ENCODE assay signal across 14 mouse cellular contexts in genomic region chr9:37367301-37368080, GRCm38 (mm10). TPM values are rescaled to one million over a fixed set of nuclear protein-coding genes. Genes with fewer than 3 reads are reported as not detected.
DNase-seq lines count a peak whose midpoint lies in the region; ATAC-seq and TF ChIP-seq lines count a peak whose summit lies in the region.
"Had no signal": no experiment of that assay in that cellular context is flagged by ENCODE, and none has a peak within 500 bp of the region (broad histone marks: within the 10 kb centered on the region; RNA-seq: fewer than 3 reads in every experiment).

TSS of gene Hepacam (plus strand) at chr9:37367351.

- no peaks in the 10 kb centered on the region for H3K27me3 ChIP-seq in hindbrain, embryonic 15.5 days
- H3K27me3 ChIP-seq in hindbrain, embryonic 10.5 days (ENCODE audit: insufficient read depth, poor library complexity, severe bottlenecking): no peaks in the 10 kb centered on the region
- no peaks in the 10 kb centered on the region for H3K27me3 ChIP-seq in cerebellum, adult 2 months (ENCODE audit: control insufficient read depth, insufficient read depth, low read length)
- no peaks in the 10 kb centered on the region for H3K27me3 ChIP-seq in hindbrain, postnatal 0 days (ENCODE audit: insufficient read depth, low read length)
- H3K27me3 ChIP-seq: intestine, embryonic 15.5 days had no signal

- intact Hi-C loops in left cerebral cortex, postnatal 4 days (cut with DNase I): no loop called here
- intact Hi-C loops in heart, postnatal 36 days (cut with DNase I): loop anchor here (5.0 kb wide), 1 partner anchor 35 kb away; the partner anchor contains the start of gene Robo4
- intact Hi-C loops in gastrocnemius, postnatal 36 days (cut with DNase I): no loop called here

- ATAC-seq in hindbrain, embryonic 15.5 days (ENCODE audit: low FRiP score, low read depth): peak; percentile 88
- peak; percentile 95 for ATAC-seq in hindbrain, postnatal 0 days

- no peak within 1 kb of the TSS for H3K9ac ChIP-seq in hindbrain, embryonic 15.5 days
- peak within 1 kb of the TSS; percentile 55 for H3K9ac ChIP-seq in hindbrain, postnatal 0 days (replicated peaks; ENCODE audit: low read length)
- H3K9ac ChIP-seq: intestine, embryonic 15.5 days; liver, embryonic 14.5 days had no signal

- no peak for DNase-seq in hindbrain, embryonic 10.5 days (ENCODE audit: low spot score)
- DNase-seq in cerebellum, adult 2 months: peak; percentile 16 to 39
- DNase-seq in hindbrain, postnatal 0 days (ENCODE audit: low spot score): peak; percentile 74
- peak; percentile 32 for DNase-seq in left cerebral cortex, postnatal 4 days
- no peak for DNase-seq in heart, postnatal 36 days
- DNase-seq in gastrocnemius, postnatal 36 days: no peak
- DNase-seq: adrenal gland, adult 8-10 months; gastrocnemius, postnatal 14 days; thymus, postnatal 25 days had no signal

- H3K4me2 ChIP-seq in hindbrain, embryonic 15.5 days: peak within 1 kb of the TSS; percentile 26
- peak within 1 kb of the TSS; percentile 46 for H3K4me2 ChIP-seq in hindbrain, postnatal 0 days (ENCODE audit: low read depth, low read length)
- H3K4me2 ChIP-seq: intestine, embryonic 15.5 days had no signal

- no peaks in the 10 kb centered on the region for H3K9me3 ChIP-seq in hindbrain, embryonic 15.5 days
- H3K9me3 ChIP-seq in hindbrain, embryonic 10.5 days: no peaks in the 10 kb centered on the region
- H3K9me3 ChIP-seq in hindbrain, postnatal 0 days (ENCODE audit: low read length): no peaks in the 10 kb centered on the region
- H3K9me3 ChIP-seq: G1E; intestine, embryonic 15.5 days; megakaryocyte, embryonic 14.5 days had no signal

- TF ChIP-seq CTCF in cerebellum, adult 2 months (IDR thresholded peaks at IDR 0.05; ENCODE audit: borderline replicate concordance, insufficient read depth, low read depth, low read length): no peak
- TF ChIP-seq CTCF in hindbrain, postnatal 0 days (IDR thresholded peaks at IDR 0.05; ENCODE audit: low read depth): no peak

- no peaks in the 10 kb centered on the region; the same call in 1 of the 2 replicates for H3K4me1 ChIP-seq in hindbrain, embryonic 15.5 days (replicated peaks)
- peaks cover 3% of the 10 kb centered on the region; the same call in 1 of the 2 replicates for H3K4me1 ChIP-seq in hindbrain, embryonic 10.5 days (replicated peaks)
- H3K4me1 ChIP-seq in cerebellum, adult 2 months (ENCODE audit: control insufficient read depth, insufficient read depth, low read length): no peaks in the 10 kb centered on the region
- H3K4me1 ChIP-seq in hindbrain, postnatal 0 days (ENCODE audit: insufficient read depth, low read length): peaks cover 3% of the 10 kb centered on the region; the same call in 1 of the 2 replicates
- H3K4me1 ChIP-seq: intestine, embryonic 15.5 days had no signal

- H3K27ac ChIP-seq in hindbrain, embryonic 15.5 days (replicated peaks): peak within 1 kb of the TSS; percentile 84
- H3K27ac ChIP-seq in hindbrain, embryonic 10.5 days: no peak within 1 kb of the TSS
- H3K27ac ChIP-seq in cerebellum, adult 2 months (ENCODE audit: insufficient read depth, low read length): peak within 1 kb of the TSS; percentile 86; the same call in 1 of the 2 replicates
- H3K27ac ChIP-seq in hindbrain, postnatal 0 days: peak within 1 kb of the TSS; percentile 92
- H3K27ac ChIP-seq: liver, embryonic 14.5 days had no signal

- no peak for TF ChIP-seq POLR2A in cerebellum, adult 2 months (IDR thresholded peaks at IDR 0.05; ENCODE audit: borderline replicate concordance, insufficient read depth, low read length)

- H3K36me3 ChIP-seq in hindbrain, embryonic 15.5 days: no peaks in the 10 kb centered on the region
- H3K36me3 ChIP-seq in hindbrain, embryonic 10.5 days: no peaks in the 10 kb centered on the region
- no peaks in the 10 kb centered on the region for H3K36me3 ChIP-seq in hindbrain, postnatal 0 days (ENCODE audit: insufficient read depth, low read length)
- H3K36me3 ChIP-seq: G1E; intestine, embryonic 15.5 days had no signal

- WGBS in hindbrain, embryonic 15.5 days: 77% methylated on average over 17 of the region's 17 CpGs
- WGBS in hindbrain, embryonic 10.5 days: 87% methylated on average over 17 of the region's 17 CpGs
- 76% methylated on average over 17 of the region's 17 CpGs for WGBS in cerebellum, adult 2 months
- 70% methylated on average over 17 of the region's 17 CpGs for WGBS in hindbrain, postnatal 0 days

- H3K4me3 ChIP-seq in hindbrain, embryonic 15.5 days: peak within 1 kb of the TSS; percentile 26
- H3K4me3 ChIP-seq in hindbrain, embryonic 10.5 days: no peak within 1 kb of the TSS
- H3K4me3 ChIP-seq in cerebellum, adult 2 months (replicated peaks; ENCODE audit: insufficient read depth, low read depth, low read length): peak within 1 kb of the TSS; percentile 47
- peak within 1 kb of the TSS; percentile 39 for H3K4me3 ChIP-seq in hindbrain, postnatal 0 days (ENCODE audit: low read length)
- H3K4me3 ChIP-seq: intestine, embryonic 15.5 days; megakaryocyte, embryonic 14.5 days had no signal

RNA-seq across cellular contexts. Expression of gene Hepacam, which starts in this region (rescaled TPM):
- 24.9 and 28.7 TPM in 2 replicates for polyA plus RNA-seq in hindbrain, embryonic 15.5 days (2015; fragmentation: Nextera tagmentation; extraction: Ambion mirVana)
- polyA plus RNA-seq in hindbrain, embryonic 10.5 days (2016; fragmentation: Nextera tagmentation; extraction: Ambion mirVana): 0.51 TPM in 1 of 2 replicates, not detected in the other
- 107 and 119 TPM in 2 replicates for polyA plus RNA-seq in cerebellum, adult 2 months (2012; rRNA removed)
- total RNA-seq in hindbrain, postnatal 0 days (2014; rRNA removed): 40.5 and 45.9 TPM in 2 replicates
- 69.2 and 74.4 TPM in 2 replicates for polyA plus RNA-seq in hindbrain, postnatal 0 days (2015; fragmentation: Nextera tagmentation; extraction: Ambion mirVana)
- 10 to 100 TPM; 23.8 to 24.9 TPM for total RNA-seq in left cerebral cortex, postnatal 4 days (2021)
- total RNA-seq in heart, postnatal 36 days (2021): not detected
- total RNA-seq in gastrocnemius, postnatal 36 days (2021): under 1 TPM; 0.08 to 0.52 TPM
- total RNA-seq: G1E had no signal
- polyA plus RNA-seq: G1E; liver, embryonic 14.5 days had no signal

Comparison
In these comparisons a context has a peak if more than half of its experiments do, and no peak if none do; other contexts are left out.
1. RNA of gene Hepacam (total RNA-seq): 40.5 to 45.9 TPM in hindbrain, postnatal 0 days and 23.8 to 24.9 TPM in left cerebral cortex, postnatal 4 days; 0.08 to 0.52 TPM in gastrocnemius, postnatal 36 days and not detected in heart, postnatal 36 days; every median in the first group is over 10 times any median in the second.
2. RNA of gene Hepacam (polyA plus RNA-seq): 107 to 119 TPM in cerebellum, adult 2 months, 69.2 to 74.4 TPM in hindbrain, postnatal 0 days and 24.9 to 28.7 TPM in hindbrain, embryonic 15.5 days; 0.51 TPM in hindbrain, embryonic 10.5 days; every median in the first group is over 10 times any median in the second.
3. DNase-seq: peak in cerebellum, adult 2 months (2 of 2), hindbrain, postnatal 0 days (single experiment) and left cerebral cortex, postnatal 4 days (single experiment); none in hindbrain, embryonic 10.5 days (single experiment), heart, postnatal 36 days (0 of 2) and gastrocnemius, postnatal 36 days (0 of 2).